Mouse (Mus musculus): ENCODE measurements at regions not wholly inside any gene's neighbourhood (a gene's known extent, or its start where the extent isn't known, plus 50 kb on each side); places are given as distances from the start of the nearest gene placed in this dataset.

DNA sequence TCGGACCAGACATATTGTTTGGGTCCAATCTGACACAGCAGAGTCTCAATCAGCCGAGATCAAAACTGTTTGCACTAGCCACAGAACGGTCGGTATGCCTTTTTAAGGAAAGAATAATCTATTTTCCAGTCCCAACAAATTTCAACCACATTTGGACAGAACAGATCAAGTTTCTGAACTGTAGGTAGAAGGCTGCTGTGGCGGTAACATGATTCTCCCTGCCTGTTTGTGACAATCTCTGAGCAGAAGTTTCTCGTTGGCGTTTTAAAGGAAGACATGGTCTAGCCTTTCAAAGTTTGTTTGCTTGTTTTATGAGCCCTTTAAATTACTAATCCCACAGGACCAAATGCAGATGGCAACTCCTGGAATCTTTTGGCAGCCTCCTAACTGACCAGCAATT is 339.6 kb downstream of the Slc4a3 start:
- no peak for TF ChIP-seq POLR2A (IDR thresholded peaks at IDR 0.05; ENCODE audit: low read depth, low read length)
- no peak for TF ChIP-seq CTCF (IDR thresholded peaks at IDR 0.05; ENCODE audit: extremely low read depth, insufficient read depth, insufficient read length, insufficient replicate concordance)
- no peak for DNase-seq (ENCODE audit: low read depth in 1 of 2, low spot score in 2 of 2)
- WGBS: 39% methylated on average over 7 of the region's 7 CpGs
- H3K27ac ChIP-seq (ENCODE audit: insufficient read depth, low read length): no peak overlapping the region
- H3K4me3 ChIP-seq (ENCODE audit: extremely low read depth, insufficient read depth, insufficient read length): no peak overlapping the region
- no peaks in the 10 kb centered on the region for H3K36me3 ChIP-seq (ENCODE audit: control insufficient read depth, insufficient read depth, low read length)
- no peaks in the 10 kb centered on the region for H3K4me1 ChIP-seq (ENCODE audit: control insufficient read depth, insufficient read depth, insufficient read length)
- H3K27me3 ChIP-seq (ENCODE audit: control insufficient read depth, insufficient read depth, low read length): no peaks in the 10 kb centered on the region

GRCm38 (mm10) chr1:75888499-75889208 is 342.6 kb downstream of the Slc4a3 start:
- no peak overlapping the region for H3K27ac ChIP-seq (ENCODE audit: insufficient read depth, low read length)
- WGBS: 42% methylated on average over 9 of the region's 9 CpGs
- TF ChIP-seq POLR2A (IDR thresholded peaks at IDR 0.05; ENCODE audit: low read depth, low read length): no peak
- TF ChIP-seq CTCF (IDR thresholded peaks at IDR 0.05; ENCODE audit: extremely low read depth, insufficient read depth, insufficient read length, insufficient replicate concordance): no peak
- H3K27me3 ChIP-seq (ENCODE audit: control insufficient read depth, insufficient read depth, low read length): no peaks in the 10 kb centered on the region
- no peaks in the 10 kb centered on the region for H3K4me1 ChIP-seq (ENCODE audit: control insufficient read depth, insufficient read depth, insufficient read length)
- no peak overlapping the region for H3K4me3 ChIP-seq (ENCODE audit: extremely low read depth, insufficient read depth, insufficient read length)
- no peak for DNase-seq (ENCODE audit: low read depth in 1 of 2, low spot score in 2 of 2)
- H3K36me3 ChIP-seq (ENCODE audit: control insufficient read depth, insufficient read depth, low read length): no peaks in the 10 kb centered on the region

GRCm38 (mm10) chr1:75889847-75890591 is 344.0 kb downstream of the Slc4a3 start:
- 80% methylated on average over 4 of the region's 4 CpGs for WGBS

DNA sequence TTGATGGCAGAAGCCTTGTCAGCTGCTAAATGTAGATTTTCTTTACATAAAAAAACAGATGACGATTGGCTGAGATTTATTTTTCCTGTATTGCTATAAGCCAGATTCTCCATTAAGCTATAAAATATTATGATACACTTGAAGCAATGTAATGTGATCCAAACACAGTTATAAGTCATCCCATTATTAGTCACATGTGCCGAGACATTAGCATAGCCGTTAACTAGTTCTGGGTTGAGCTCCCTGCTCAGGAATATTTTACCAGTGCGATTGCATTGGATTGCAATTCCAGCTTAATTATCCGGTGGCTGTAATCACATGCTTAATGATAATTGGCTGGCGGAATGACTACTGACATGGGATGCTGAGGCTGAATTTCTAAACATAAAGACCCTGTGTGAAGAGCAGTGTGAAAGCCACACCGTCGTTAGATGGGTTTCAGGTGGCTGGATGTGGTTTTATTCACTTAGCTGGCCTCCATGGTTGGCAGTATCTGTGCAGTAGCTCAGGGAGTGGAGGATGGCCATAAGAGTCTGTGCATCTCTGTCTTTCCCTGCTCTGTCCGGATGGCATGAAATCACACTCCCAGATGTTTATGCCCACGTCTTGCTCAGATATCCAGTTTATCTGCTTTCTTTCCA is 344.7 kb downstream of the Slc4a3 start:
- no peaks in the 10 kb centered on the region for H3K27me3 ChIP-seq (ENCODE audit: control insufficient read depth, insufficient read depth, low read length)
- no peaks in the 10 kb centered on the region for H3K4me1 ChIP-seq (ENCODE audit: control insufficient read depth, insufficient read depth, insufficient read length)
- H3K27ac ChIP-seq (ENCODE audit: insufficient read depth, low read length): no peak overlapping the region
- 92% methylated on average over 10 of the region's 10 CpGs for WGBS
- TF ChIP-seq POLR2A (IDR thresholded peaks at IDR 0.05; ENCODE audit: low read depth, low read length) (no peak), CTCF (IDR thresholded peaks at IDR 0.05; ENCODE audit: extremely low read depth, insufficient read depth, insufficient read length, insufficient replicate concordance) (no peak)
- no peak overlapping the region for H3K4me3 ChIP-seq (ENCODE audit: extremely low read depth, insufficient read depth, insufficient read length)
- H3K36me3 ChIP-seq (ENCODE audit: control insufficient read depth, insufficient read depth, low read length): no peaks in the 10 kb centered on the region
- DNase-seq (ENCODE audit: low read depth in 1 of 2, low spot score in 2 of 2): no peak

More at GRCm38 (mm10) chr1:75889847-75890591, 344.0 kb downstream of the Slc4a3 start:
- Histone ChIP-seq H3K27me3 (ENCODE audit: control insufficient read depth, insufficient read depth, low read length) (no peaks in the 10 kb centered on the region), H3K4me1 (ENCODE audit: control insufficient read depth, insufficient read depth, insufficient read length) (no peaks in the 10 kb centered on the region), H3K36me3 (ENCODE audit: control insufficient read depth, insufficient read depth, low read length) (no peaks in the 10 kb centered on the region), H3K27ac (ENCODE audit: insufficient read depth, low read length) (no peak overlapping the region), H3K4me3 (ENCODE audit: extremely low read depth, insufficient read depth, insufficient read length) (no peak overlapping the region)
- TF ChIP-seq CTCF (IDR thresholded peaks at IDR 0.05; ENCODE audit: extremely low read depth, insufficient read depth, insufficient read length, insufficient replicate concordance): no peak
- TF ChIP-seq POLR2A (IDR thresholded peaks at IDR 0.05; ENCODE audit: low read depth, low read length): no peak
- no peak for DNase-seq (ENCODE audit: low read depth in 1 of 2, low spot score in 2 of 2)

- WGBS: 96% methylated on average over 1 of the region's 1 CpGs
- H3K27ac ChIP-seq (ENCODE audit: insufficient read depth, low read length): no peak overlapping the region
- no peak overlapping the region for H3K4me3 ChIP-seq (ENCODE audit: extremely low read depth, insufficient read depth, insufficient read length)
- H3K36me3 ChIP-seq (ENCODE audit: control insufficient read depth, insufficient read depth, low read length): no peaks in the 10 kb centered on the region
- DNase-seq (ENCODE audit: low read depth in 1 of 2, low spot score in 2 of 2): no peak
- no peaks in the 10 kb centered on the region for H3K27me3 ChIP-seq (ENCODE audit: control insufficient read depth, insufficient read depth, low read length)
- TF ChIP-seq CTCF (IDR thresholded peaks at IDR 0.05; ENCODE audit: extremely low read depth, insufficient read depth, insufficient read length, insufficient replicate concordance) (no peak), POLR2A (IDR thresholded peaks at IDR 0.05; ENCODE audit: low read depth, low read length) (no peak)
- no peaks in the 10 kb centered on the region for H3K4me1 ChIP-seq (ENCODE audit: control insufficient read depth, insufficient read depth, insufficient read length)
Observed at GRCm38 (mm10) chr1:75895550-75895949, 349.5 kb downstream of the Slc4a3 start.

DNA sequence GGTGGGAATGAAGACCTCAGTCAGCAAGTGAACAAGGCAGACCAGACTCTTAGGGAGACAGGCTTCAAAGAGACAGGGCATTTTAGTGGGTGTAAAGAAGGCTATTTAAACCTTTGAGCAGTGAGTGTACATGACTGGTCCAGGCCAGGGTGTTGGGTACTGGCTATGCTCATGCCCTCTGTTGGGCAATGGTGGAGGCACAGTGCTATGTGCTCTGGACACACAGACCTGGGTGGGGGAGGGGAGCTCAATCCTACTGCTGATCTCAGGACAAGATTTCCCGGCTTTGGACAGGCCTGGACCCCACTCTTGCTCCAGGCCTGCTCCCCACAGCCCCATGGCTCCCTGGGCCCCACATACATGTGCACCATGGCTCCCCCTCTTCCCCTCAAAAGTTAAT is 355.1 kb downstream of the Slc4a3 start:
- Histone ChIP-seq H3K4me1 (ENCODE audit: control insufficient read depth, insufficient read depth, insufficient read length) (no peaks in the 10 kb centered on the region), H3K4me3 (ENCODE audit: extremely low read depth, insufficient read depth, insufficient read length) (no peak overlapping the region), H3K36me3 (ENCODE audit: control insufficient read depth, insufficient read depth, low read length) (no peaks in the 10 kb centered on the region), H3K27me3 (ENCODE audit: control insufficient read depth, insufficient read depth, low read length) (no peaks in the 10 kb centered on the region), H3K27ac (ENCODE audit: insufficient read depth, low read length) (no peak overlapping the region)
- TF ChIP-seq POLR2A (IDR thresholded peaks at IDR 0.05; ENCODE audit: low read depth, low read length) (no peak), CTCF (IDR thresholded peaks at IDR 0.05; ENCODE audit: extremely low read depth, insufficient read depth, insufficient read length, insufficient replicate concordance) (no peak)
- no peak for DNase-seq (ENCODE audit: low read depth in 1 of 2, low spot score in 2 of 2)
- 50% methylated on average over 1 of the region's 1 CpGs for WGBS

All from spleen, adult 2 months (tissue).